Mouse (Mus musculus): ENCODE measurements around the gene Traf2. TPM values are rescaled to one million over a fixed set of nuclear protein-coding genes. Genes with fewer than 3 reads are reported as not detected.

Traf2 gene
- 5.6 and 6.2 TPM in 2 replicates for polyA plus RNA-seq (2012; rRNA removed)

DNA sequence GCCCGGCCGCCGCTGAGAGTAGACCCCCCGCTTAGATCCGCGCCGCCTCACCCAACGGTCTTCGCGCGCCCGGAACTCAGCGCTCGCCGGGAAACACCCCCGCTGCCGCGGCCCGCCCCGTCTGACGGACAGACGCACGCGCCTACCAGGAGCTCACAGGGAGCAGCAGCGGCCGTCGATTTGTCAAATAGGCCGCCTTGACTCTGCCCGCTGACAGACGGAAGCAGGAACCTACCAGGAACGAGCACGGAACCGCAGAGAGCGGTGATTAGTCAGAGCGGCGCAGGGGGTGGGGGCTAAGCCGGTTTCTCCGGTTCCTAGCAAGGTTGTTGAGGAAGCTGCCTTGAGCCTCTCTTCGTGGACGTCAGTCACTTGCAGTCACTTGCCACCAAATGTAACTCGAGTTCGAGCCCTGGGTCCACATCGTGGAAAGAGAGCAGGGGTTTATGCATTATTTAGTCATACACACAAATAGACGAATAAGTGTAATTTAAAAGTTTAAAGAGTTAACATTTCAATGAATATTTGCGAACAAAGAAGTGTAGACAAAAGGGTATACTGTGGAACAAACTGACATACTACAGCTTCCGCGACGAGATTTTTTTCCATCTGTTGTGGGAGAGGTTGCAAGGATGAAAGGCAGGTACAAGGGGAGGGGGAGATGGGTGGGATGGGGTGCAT is at the start of gene Traf2:
Gene Traf2, minus strand, starts transcription at position 130 of the 681 bp plus-strand sequence.

GRCm38 (mm10) chr2:25581294-25581864 is 34.6 kb upstream of the Traf2 start, which contains the start of gene Ajm1:
Gene Ajm1, minus strand, starts transcription at chr2:25581757.

GRCm38 (mm10) chr2:25574579-25575431 is 28.1 kb upstream of the Traf2 start, which contains the start of the genes Mamdc4 and Phpt1:
Gene Mamdc4, minus strand, starts transcription at chr2:25574845.
Gene Phpt1, minus strand, starts transcription at chr2:25575224.

DNA sequence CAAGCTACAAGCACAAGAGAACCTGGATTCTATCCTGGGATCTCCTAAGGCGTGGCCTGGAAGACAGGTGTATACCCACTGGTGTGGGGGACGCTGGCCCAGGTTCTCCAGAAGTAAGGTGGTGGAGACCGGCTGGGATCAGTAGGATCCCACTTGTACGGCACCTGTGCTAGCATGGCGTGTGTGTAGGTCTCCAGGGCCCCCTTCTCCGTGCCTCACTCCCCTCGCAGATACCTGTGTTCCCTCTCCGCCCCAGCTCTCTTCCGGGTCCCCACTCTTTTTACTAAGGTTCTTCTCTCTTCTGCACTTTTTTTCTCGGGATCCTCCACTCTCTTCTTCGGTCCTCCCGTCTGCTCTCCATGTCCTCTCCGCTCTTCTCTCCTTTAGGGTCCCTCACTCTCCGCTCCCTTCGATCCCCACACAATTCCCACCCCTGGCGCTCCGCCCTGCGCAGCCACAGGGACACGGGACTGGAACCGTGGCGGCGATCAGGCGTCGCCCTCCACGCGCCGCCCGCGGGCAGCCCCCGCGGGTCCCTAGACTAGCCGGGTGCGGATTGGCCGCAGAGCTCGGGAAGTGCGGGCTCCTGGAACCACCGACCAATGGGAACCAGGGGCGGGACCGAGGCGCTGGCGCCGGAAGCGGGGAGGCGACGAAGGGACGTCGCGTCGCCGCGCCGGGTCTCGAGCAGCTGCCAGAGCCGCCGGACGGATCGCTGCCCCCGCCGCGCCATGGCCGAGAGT is 10.7 kb upstream of the Traf2 start, which contains the start of gene Edf1:
Gene Edf1, plus strand, starts transcription at position 627 of the 743 bp plus-strand sequence.

GRCm38 (mm10) chr2:25501593-25502486 is 44.9 kb downstream of the Traf2 start, which contains the start of gene C8g:
Gene C8g, minus strand, starts transcription at chr2:25501719.

GRCm38 (mm10) chr2:25500576-25501405 is 45.9 kb downstream of the Traf2 start, which contains the start of gene Fbxw5:
Gene Fbxw5, plus strand, starts transcription at chr2:25500750.

GRCm38 (mm10) chr2:25493476-25493961 is 53.2 kb downstream of the Traf2 start, which contains the start of gene Lcn12:
Gene Lcn12, minus strand, starts transcription at chr2:25493911.

DNA sequence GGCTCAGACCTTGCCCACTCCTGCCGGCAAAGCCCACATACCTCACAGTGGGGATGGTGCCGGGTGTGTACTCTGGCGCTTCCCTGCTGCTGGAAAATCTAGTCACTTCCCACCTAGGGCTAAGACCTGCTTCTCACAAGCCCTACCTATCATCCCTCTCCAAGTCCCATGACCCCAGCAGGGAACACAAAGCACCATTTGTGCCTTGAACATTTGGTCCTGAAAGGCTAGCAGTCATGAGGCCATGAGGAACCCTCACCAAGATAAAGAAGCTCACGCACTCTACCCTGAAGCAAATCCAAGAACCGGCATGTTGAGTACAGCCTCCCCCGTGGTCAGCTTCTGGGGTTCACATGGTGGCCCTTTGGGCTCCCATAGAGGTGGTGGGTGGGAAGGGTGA is 76.8 kb downstream of the Traf2 start, which contains the start of gene Ptgds:
Gene Ptgds, minus strand, starts transcription at position 78 of the 400 bp plus-strand sequence.

Other genes starting within 250 kb of the Traf2 start
- 1.7 and 2.6 TPM in 2 replicates for gene Grin1, start 227.8 kb downstream of the Traf2 start, polyA plus RNA-seq (2012; rRNA removed)
- gene Man1b1, start 214.6 kb downstream of the Traf2 start, polyA plus RNA-seq (2012; rRNA removed) = 6.1 and 7.3 TPM in 2 replicates
- gene Dpp7, start 190.6 kb downstream of the Traf2 start, polyA plus RNA-seq (2012; rRNA removed) = 15.2 and 20.7 TPM in 2 replicates
- gene Uap1l1, start 181.3 kb downstream of the Traf2 start, polyA plus RNA-seq (2012; rRNA removed) = 26.9 and 89.2 TPM in 2 replicates
- 16.2 and 18.1 TPM in 2 replicates for gene Sapcd2, start 174.6 kb downstream of the Traf2 start, polyA plus RNA-seq (2012; rRNA removed)
- 38.6 and 41.0 TPM in 2 replicates for gene Entpd2, start 151.1 kb downstream of the Traf2 start, polyA plus RNA-seq (2012; rRNA removed)
- 181 and 297 TPM in 2 replicates for gene Npdc1, start 147.6 kb downstream of the Traf2 start, polyA plus RNA-seq (2012; rRNA removed)
- 0.11 and 0.24 TPM in 2 replicates for gene Fut7, start 123.7 kb downstream of the Traf2 start, polyA plus RNA-seq (2012; rRNA removed)
- 17.6 and 31.4 TPM in 2 replicates for gene Abca2, start 118.2 kb downstream of the Traf2 start, polyA plus RNA-seq (2012; rRNA removed)
- gene Clic3, start 90.1 kb downstream of the Traf2 start, polyA plus RNA-seq (2012; rRNA removed) = 208 and 316 TPM in 2 replicates
- 60.7 and 89.3 TPM in 2 replicates for gene Paxx, start 85.8 kb downstream of the Traf2 start, polyA plus RNA-seq (2012; rRNA removed)
- 2.0 and 3.4 TPM in 2 replicates for gene Ptgds, start 76.9 kb downstream of the Traf2 start, polyA plus RNA-seq (2012; rRNA removed)
- gene Lcn12, start 53.0 kb downstream of the Traf2 start, polyA plus RNA-seq (2012; rRNA removed) = 0.26 TPM in 1 of 2 replicates, not detected in the other
- 31.7 and 32.1 TPM in 2 replicates for gene Fbxw5, start 46.2 kb downstream of the Traf2 start, polyA plus RNA-seq (2012; rRNA removed)
- gene C8g, start 45.2 kb downstream of the Traf2 start, polyA plus RNA-seq (2012; rRNA removed) = 0.94 and 1.9 TPM in 2 replicates
- 53.7 and 66.4 TPM in 2 replicates for gene Edf1, start 10.9 kb upstream of the Traf2 start, polyA plus RNA-seq (2012; rRNA removed)
- gene Mamdc4, start 27.9 kb upstream of the Traf2 start, polyA plus RNA-seq (2012; rRNA removed) = 0.94 and 1.5 TPM in 2 replicates
- 15.1 and 16.4 TPM in 2 replicates for gene Phpt1, start 28.3 kb upstream of the Traf2 start, polyA plus RNA-seq (2012; rRNA removed)
- 3.4 and 4.3 TPM in 2 replicates for gene Ajm1, start 34.8 kb upstream of the Traf2 start, polyA plus RNA-seq (2012; rRNA removed)
- gene Rabl6, start 61.6 kb upstream of the Traf2 start, polyA plus RNA-seq (2012; rRNA removed) = 34.2 and 35.2 TPM in 2 replicates
- not detected in 2 replicates for gene Ccdc183, start 70.7 kb upstream of the Traf2 start, polyA plus RNA-seq (2012; rRNA removed)
- gene Tmem141, start 75.1 kb upstream of the Traf2 start, polyA plus RNA-seq (2012; rRNA removed) = 11.7 and 12.7 TPM in 2 replicates
- gene Fcna, start 81.1 kb upstream of the Traf2 start, polyA plus RNA-seq (2012; rRNA removed) = 2.1 and 3.0 TPM in 2 replicates
- 2.0 TPM in 1 of 2 replicates, not detected in the other for gene Lcn8, start 106.2 kb upstream of the Traf2 start, polyA plus RNA-seq (2012; rRNA removed)
- gene Lcn5, start 111.0 kb upstream of the Traf2 start, polyA plus RNA-seq (2012; rRNA removed) = 2.0 TPM in 1 of 2 replicates, not detected in the other
- gene Lcn6, start 129.8 kb upstream of the Traf2 start, polyA plus RNA-seq (2012; rRNA removed) = 0.17 TPM in 1 of 2 replicates, not detected in the other
- 0.40 TPM in 1 of 2 replicates, not detected in the other for gene Lcn10, start 135.8 kb upstream of the Traf2 start, polyA plus RNA-seq (2012; rRNA removed)
- 0.59 and 2.0 TPM in 2 replicates for gene Obp2a, start 153.1 kb upstream of the Traf2 start, polyA plus RNA-seq (2012; rRNA removed)
- 31.9 and 46.7 TPM in 2 replicates for gene Bmyc, start 159.8 kb upstream of the Traf2 start, polyA plus RNA-seq (2012; rRNA removed)
- not detected in 2 replicates for gene Obp2b, start 190.1 kb upstream of the Traf2 start, polyA plus RNA-seq (2012; rRNA removed)
- gene Lcn3, start 218.6 kb upstream of the Traf2 start, polyA plus RNA-seq (2012; rRNA removed) = not detected in 2 replicates
- not detected in 2 replicates for gene Lcn11, start 230.1 kb upstream of the Traf2 start, polyA plus RNA-seq (2012; rRNA removed)
- not detected in 2 replicates for gene Gm13539, start 235.3 kb upstream of the Traf2 start, polyA plus RNA-seq (2012; rRNA removed)